Mouse (Mus musculus): ENCODE measurements at regions not wholly inside any gene's neighbourhood (a gene's known extent, or its start where the extent isn't known, plus 50 kb on each side); places are given as distances from the start of the nearest gene placed in this dataset.

GRCm38 (mm10) chr2:27590511-27590910 is 75.6 kb downstream of the Wdr5 start:
- Histone ChIP-seq H3K4me2 (ENCODE audit: low read depth) (no peak overlapping the region), H3K36me3 (ENCODE audit: control insufficient read depth, insufficient read depth) (no peaks in the 10 kb centered on the region), H3K4me3 (no peak overlapping the region), H3K79me2 (ENCODE audit: control insufficient read depth, insufficient read depth) (no peaks in the 10 kb centered on the region), H3ac (ENCODE audit: control insufficient read depth, insufficient read length) (no peak overlapping the region), H3K27me3 (ENCODE audit: control insufficient read depth, insufficient read depth, insufficient read length) (peaks cover 26% of the 10 kb centered on the region)
- TF ChIP-seq E2F4 (IDR thresholded peaks at IDR 0.05; ENCODE audit: insufficient read depth) (no peak), MYOG (IDR thresholded peaks at IDR 0.05; ENCODE audit: control insufficient read depth in 1 of 3, insufficient read depth in 1 of 3, insufficient read length in 2 of 3, low read depth in 2 of 3) (no peak), POLR2AphosphoS2 (IDR thresholded peaks at IDR 0.05; ENCODE audit: insufficient read length, low read depth) (no peak), USF1 (IDR thresholded peaks at IDR 0.05; ENCODE audit: low read depth) (no peak), TCF3 (IDR thresholded peaks at IDR 0.05; ENCODE audit: insufficient read length, low read depth) (no peak), POLR2A (IDR thresholded peaks at IDR 0.05; ENCODE audit: insufficient read length, low read depth) (no peak), SRF (IDR thresholded peaks at IDR 0.05; ENCODE audit: control insufficient read depth, insufficient read length, low read depth) (no peak), MAX (IDR thresholded peaks at IDR 0.05; ENCODE audit: low read depth) (no peak), REST (IDR thresholded peaks at IDR 0.05; ENCODE audit: insufficient read depth, insufficient read length) (no peak), CEBPB (IDR thresholded peaks at IDR 0.05; ENCODE audit: insufficient read depth, poor library complexity, severe bottlenecking) (no peak), TCF12 (IDR thresholded peaks at IDR 0.05; ENCODE audit: insufficient read depth, poor library complexity, severe bottlenecking) (no peak), MYOD1 (IDR thresholded peaks at IDR 0.05; ENCODE audit: control insufficient read depth in 1 of 3, insufficient read length in 2 of 3, low read depth in 2 of 3) (no peak)

- TF ChIP-seq REST (IDR thresholded peaks at IDR 0.05; ENCODE audit: insufficient read depth, insufficient read length) (no peak), MAX (IDR thresholded peaks at IDR 0.05; ENCODE audit: low read depth) (no peak), TCF12 (IDR thresholded peaks at IDR 0.05; ENCODE audit: insufficient read depth, poor library complexity, severe bottlenecking) (no peak), TCF3 (IDR thresholded peaks at IDR 0.05; ENCODE audit: insufficient read length, low read depth) (no peak), POLR2AphosphoS2 (IDR thresholded peaks at IDR 0.05; ENCODE audit: insufficient read length, low read depth) (no peak), POLR2A (IDR thresholded peaks at IDR 0.05; ENCODE audit: insufficient read length, low read depth) (no peak), MYOG (IDR thresholded peaks at IDR 0.05; ENCODE audit: control insufficient read depth in 1 of 3, insufficient read depth in 1 of 3, insufficient read length in 2 of 3, low read depth in 2 of 3) (no peak), MYOD1 (IDR thresholded peaks at IDR 0.05; ENCODE audit: control insufficient read depth in 1 of 3, insufficient read length in 2 of 3, low read depth in 2 of 3) (no peak), USF1 (IDR thresholded peaks at IDR 0.05; ENCODE audit: low read depth) (no peak), SRF (IDR thresholded peaks at IDR 0.05; ENCODE audit: control insufficient read depth, insufficient read length, low read depth) (no peak), CEBPB (IDR thresholded peaks at IDR 0.05; ENCODE audit: insufficient read depth, poor library complexity, severe bottlenecking) (no peak), E2F4 (IDR thresholded peaks at IDR 0.05; ENCODE audit: insufficient read depth) (no peak)
- H3K4me3 ChIP-seq, result no peak overlapping the region
These were observed 76.7 kb downstream of the Wdr5 start for GRCm38 (mm10) chr2:27591668-27592067.

GRCm38 (mm10) chr2:27593338-27593737 is 78.4 kb downstream of the Wdr5 start:
- no peak overlapping the region for H3K4me2 ChIP-seq (ENCODE audit: low read depth)
- H3ac ChIP-seq (ENCODE audit: control insufficient read depth, insufficient read length), result no peak overlapping the region

More at GRCm38 (mm10) chr2:27591668-27592067, 76.7 kb downstream of the Wdr5 start:
- H3K79me2 ChIP-seq (ENCODE audit: control insufficient read depth, insufficient read depth), result no peaks in the 10 kb centered on the region
- no peaks in the 10 kb centered on the region for H3K36me3 ChIP-seq (ENCODE audit: control insufficient read depth, insufficient read depth)
- H3ac ChIP-seq (ENCODE audit: control insufficient read depth, insufficient read length), result no peak overlapping the region
- H3K4me2 ChIP-seq (ENCODE audit: low read depth), result no peak overlapping the region
- H3K27me3 ChIP-seq (ENCODE audit: control insufficient read depth, insufficient read depth, insufficient read length), result peaks cover 27% of the 10 kb centered on the region

GRCm38 (mm10) chr2:27595251-27595650 is 80.3 kb downstream of the Wdr5 start:
- H3K4me3 ChIP-seq, result no peak overlapping the region
- H3K27me3 ChIP-seq (ENCODE audit: control insufficient read depth, insufficient read depth, insufficient read length), result peaks cover 46% of the 10 kb centered on the region
- H3K4me2 ChIP-seq (ENCODE audit: low read depth), result no peak overlapping the region
- no peak for TF ChIP-seq CEBPB (IDR thresholded peaks at IDR 0.05; ENCODE audit: insufficient read depth, poor library complexity, severe bottlenecking)
- TF ChIP-seq USF1 (IDR thresholded peaks at IDR 0.05; ENCODE audit: low read depth), result no peak
- H3K79me2 ChIP-seq (ENCODE audit: control insufficient read depth, insufficient read depth), result no peaks in the 10 kb centered on the region
- no peaks in the 10 kb centered on the region for H3K36me3 ChIP-seq (ENCODE audit: control insufficient read depth, insufficient read depth)
- H3ac ChIP-seq (ENCODE audit: control insufficient read depth, insufficient read length), result no peak overlapping the region

More at GRCm38 (mm10) chr2:27593338-27593737, 78.4 kb downstream of the Wdr5 start:
- no peak for TF ChIP-seq E2F4 (IDR thresholded peaks at IDR 0.05; ENCODE audit: insufficient read depth)
- TF ChIP-seq MYOG (IDR thresholded peaks at IDR 0.05; ENCODE audit: control insufficient read depth in 1 of 3, insufficient read depth in 1 of 3, insufficient read length in 2 of 3, low read depth in 2 of 3), result no peak
- no peak for TF ChIP-seq MYOD1 (IDR thresholded peaks at IDR 0.05; ENCODE audit: control insufficient read depth in 1 of 3, insufficient read length in 2 of 3, low read depth in 2 of 3)
- no peak for TF ChIP-seq MAX (IDR thresholded peaks at IDR 0.05; ENCODE audit: low read depth)
- no peak for TF ChIP-seq TCF12 (IDR thresholded peaks at IDR 0.05; ENCODE audit: insufficient read depth, poor library complexity, severe bottlenecking)
- TF ChIP-seq TCF3 (IDR thresholded peaks at IDR 0.05; ENCODE audit: insufficient read length, low read depth), result no peak
- TF ChIP-seq REST (IDR thresholded peaks at IDR 0.05; ENCODE audit: insufficient read depth, insufficient read length), result no peak
- no peak for TF ChIP-seq POLR2A (IDR thresholded peaks at IDR 0.05; ENCODE audit: insufficient read length, low read depth)
- TF ChIP-seq POLR2AphosphoS2 (IDR thresholded peaks at IDR 0.05; ENCODE audit: insufficient read length, low read depth), result no peak
- TF ChIP-seq CEBPB (IDR thresholded peaks at IDR 0.05; ENCODE audit: insufficient read depth, poor library complexity, severe bottlenecking), result no peak
- no peak for TF ChIP-seq USF1 (IDR thresholded peaks at IDR 0.05; ENCODE audit: low read depth)
- no peak for TF ChIP-seq SRF (IDR thresholded peaks at IDR 0.05; ENCODE audit: control insufficient read depth, insufficient read length, low read depth)
- H3K4me3 ChIP-seq, result no peak overlapping the region
- H3K79me2 ChIP-seq (ENCODE audit: control insufficient read depth, insufficient read depth), result no peaks in the 10 kb centered on the region
- peaks cover 35% of the 10 kb centered on the region for H3K27me3 ChIP-seq (ENCODE audit: control insufficient read depth, insufficient read depth, insufficient read length)
- no peaks in the 10 kb centered on the region for H3K36me3 ChIP-seq (ENCODE audit: control insufficient read depth, insufficient read depth)

GRCm38 (mm10) chr2:27596217-27596616 is 80.0 kb upstream of the Rxra start:
- no peak overlapping the region for H3K4me3 ChIP-seq
- no peaks in the 10 kb centered on the region for H3K36me3 ChIP-seq (ENCODE audit: control insufficient read depth, insufficient read depth)
- no peak overlapping the region for H3K4me2 ChIP-seq (ENCODE audit: low read depth)
- H3ac ChIP-seq (ENCODE audit: control insufficient read depth, insufficient read length), result no peak overlapping the region
- peaks cover 53% of the 10 kb centered on the region for H3K27me3 ChIP-seq (ENCODE audit: control insufficient read depth, insufficient read depth, insufficient read length)
- TF ChIP-seq USF1 (IDR thresholded peaks at IDR 0.05; ENCODE audit: low read depth), result peak; percentile 32
- no peak for TF ChIP-seq MYOG (IDR thresholded peaks at IDR 0.05; ENCODE audit: control insufficient read depth in 1 of 3, insufficient read depth in 1 of 3, insufficient read length in 2 of 3, low read depth in 2 of 3)
- H3K79me2 ChIP-seq (ENCODE audit: control insufficient read depth, insufficient read depth), result no peaks in the 10 kb centered on the region

Data from myocyte (in vitro differentiated cells).